ENCODE assay signal across 8 mouse cellular contexts in genomic region chr2:158555252-158555651, GRCm38 (mm10). TPM values are rescaled to one million over a fixed set of nuclear protein-coding genes. Genes with fewer than 3 reads are reported as not detected.
A peak's percentile ranks its signal among the peaks of the same experiment; 100 is the strongest.
DNase-seq lines count a peak whose midpoint lies in the region; ATAC-seq and TF ChIP-seq lines count a peak whose summit lies in the region.
"Had no signal": no experiment of that assay in that cellular context is flagged by ENCODE, and none has a peak within 500 bp of the region (broad histone marks: within the 10 kb centered on the region; RNA-seq: fewer than 3 reads in every experiment).

No protein-coding gene starts in this region.

- no peak overlapping the region for H3K4me3 ChIP-seq in thymus, adult 2 months (ENCODE audit: control insufficient read depth, insufficient read depth, low read length)
- H3K4me3 ChIP-seq in midbrain, embryonic 13.5 days (replicated peaks) = no peak overlapping the region; the same call in 1 of the 2 replicates

- no peaks in the 10 kb centered on the region for H3K9me3 ChIP-seq in midbrain, embryonic 13.5 days

- 8% methylated on average over 7 of the region's 7 CpGs for WGBS in thymus, adult 2 months
- 3% methylated on average over 7 of the region's 7 CpGs for WGBS in midbrain, embryonic 13.5 days

- H3K4me1 ChIP-seq in thymus, adult 2 months (replicated peaks; ENCODE audit: control insufficient read depth, insufficient read depth, low read length) = peaks cover 9% of the 10 kb centered on the region
- H3K4me1 ChIP-seq in midbrain, embryonic 13.5 days (replicated peaks) = peaks cover 46% of the 10 kb centered on the region

- H3K4me2 ChIP-seq in midbrain, embryonic 13.5 days (replicated peaks) = peak overlapping the region; percentile 54

- H3K27ac ChIP-seq in thymus, adult 2 months (ENCODE audit: control insufficient read depth, insufficient read depth, low read length) = no peak overlapping the region
- H3K27ac ChIP-seq in midbrain, embryonic 13.5 days = no peak overlapping the region

- peak; percentile 31 for DNase-seq in thymus, postnatal 4 days
- no peak for DNase-seq in thymus, adult 2 months
- DNase-seq in heart, adult 11 months = peak; percentile 97
- peak; percentile 21 to 22 for DNase-seq in kidney, adult 8-10 months
- no peak for DNase-seq in cerebellum, postnatal 36 days
- DNase-seq in cerebellum, adult 9-10 months = no peak

- no peak for ATAC-seq in midbrain, embryonic 13.5 days

- no peak for TF ChIP-seq POLR2A in thymus, adult 2 months (IDR thresholded peaks at IDR 0.05; ENCODE audit: control insufficient read depth, extremely low read depth, insufficient read depth, low read length, poor library complexity)

- H3K36me3 ChIP-seq in thymus, adult 2 months (ENCODE audit: control insufficient read depth, insufficient read depth, low read length) = no peaks in the 10 kb centered on the region
- no peaks in the 10 kb centered on the region for H3K36me3 ChIP-seq in midbrain, embryonic 13.5 days

- no peak overlapping the region for H3K9ac ChIP-seq in midbrain, embryonic 13.5 days (replicated peaks)

- TF ChIP-seq CTCF in thymus, adult 2 months (IDR thresholded peaks at IDR 0.05; ENCODE audit: borderline replicate concordance, control insufficient read depth, extremely low read depth, insufficient read depth, low read length, poor library complexity) = no peak

- H3K27me3 ChIP-seq in thymus, adult 2 months (ENCODE audit: control insufficient read depth, insufficient read depth, low read length) = peaks cover 6% of the 10 kb centered on the region; the same call in 1 of the 2 replicates
- H3K27me3 ChIP-seq in midbrain, embryonic 13.5 days = peaks cover 44% of the 10 kb centered on the region

RNA-seq across cellular contexts. Expression of gene Arhgap40, which starts 42.7 kb away (rescaled TPM):
- polyA plus RNA-seq in thymus, adult 2 months (2012; rRNA removed) = 0.06 and 0.24 TPM in 2 replicates
- 0.58 and 0.67 TPM in 2 replicates for polyA plus RNA-seq in midbrain, embryonic 13.5 days (2015; fragmentation: Nextera tagmentation; extraction: Ambion mirVana)
- polyA plus RNA-seq: heart, postnatal 0 days had no signal

RNA-seq across cellular contexts. Expression of gene Adig, which starts 52.8 kb away (rescaled TPM):
- 20.8 and 23.1 TPM in 2 replicates for polyA plus RNA-seq in thymus, adult 2 months (2012; rRNA removed)
- polyA plus RNA-seq in midbrain, embryonic 13.5 days (2015; fragmentation: Nextera tagmentation; extraction: Ambion mirVana) = not detected in 2 replicates
- polyA plus RNA-seq: heart, postnatal 0 days had no signal

RNA-seq across cellular contexts. Expression of gene Slc32a1, which starts 55.3 kb away (rescaled TPM):
- 0.11 and 0.13 TPM in 2 replicates for polyA plus RNA-seq in thymus, adult 2 months (2012; rRNA removed)
- polyA plus RNA-seq in midbrain, embryonic 13.5 days (2015; fragmentation: Nextera tagmentation; extraction: Ambion mirVana) = 6.5 and 8.3 TPM in 2 replicates
- polyA plus RNA-seq: heart, postnatal 0 days had no signal

Comparison
In these comparisons a context has a peak if more than half of its experiments do, and no peak if none do; other contexts are left out.
1. DNase-seq: peak in thymus, postnatal 4 days (single experiment), heart, adult 11 months (single experiment) and kidney, adult 8-10 months (2 of 2); none in thymus, adult 2 months (single experiment), cerebellum, postnatal 36 days (0 of 2) and cerebellum, adult 9-10 months (single experiment).
2. RNA of gene Adig, which starts 52.8 kb away (polyA plus RNA-seq): 20.8 to 23.1 TPM in thymus, adult 2 months; not detected in midbrain, embryonic 13.5 days; every median in the first group is over 10 times any median in the second.